Mouse (Mus musculus): ENCODE measurements around the gene Atf5. TPM values are rescaled to one million over a fixed set of nuclear protein-coding genes. Genes with fewer than 3 reads are reported as not detected.

Gene Atf5
- polyA plus RNA-seq, 1 experiment from 2014 or later = 4.0 TPM

DNA sequence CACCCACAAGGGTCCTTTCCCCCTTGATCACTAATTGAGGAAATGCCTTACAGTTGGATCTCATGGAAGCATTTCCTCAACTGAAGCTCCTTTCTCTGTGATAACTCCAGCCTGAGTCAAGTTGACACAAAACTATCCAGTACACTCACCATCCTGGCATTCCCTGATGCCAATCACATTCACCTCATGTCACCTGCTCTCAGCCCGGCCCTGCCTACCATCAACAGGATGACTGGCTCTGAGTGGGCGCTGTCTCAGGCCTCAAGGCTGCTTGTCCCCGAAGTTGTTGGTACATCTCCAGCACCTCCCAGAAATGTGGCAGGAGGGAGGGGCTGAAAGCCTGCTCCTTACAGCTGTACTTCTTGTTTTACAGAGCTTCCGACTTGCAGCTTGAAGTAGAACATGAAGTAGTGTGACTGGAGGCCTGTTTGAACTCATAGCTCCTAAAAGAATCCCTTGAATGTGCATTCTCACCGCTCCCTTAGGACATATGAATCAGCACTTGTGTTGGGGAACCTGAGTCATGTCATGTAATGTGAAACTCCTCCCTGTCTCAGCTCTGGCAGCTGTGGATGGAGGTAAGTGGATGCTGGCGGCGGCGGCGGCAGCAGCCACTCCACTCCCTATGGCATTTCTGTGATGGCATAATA, 39.5 kb downstream of the Atf5 start:
- Histone ChIP-seq H3K9ac (no peak overlapping the region), H3K4me1 (replicated peaks) (no peaks in the 10 kb centered on the region), H3K4me2 (no peak overlapping the region), H3K27me3 (no peaks in the 10 kb centered on the region), H3K36me3 (peaks cover 18% of the 10 kb centered on the region), H3K27ac (replicated peaks) (no peak overlapping the region), H3K4me3 (no peak overlapping the region), H3K9me3 (no peaks in the 10 kb centered on the region)
- 94% methylated on average over 9 of the region's 9 CpGs for WGBS
- ATAC-seq (ENCODE audit: low FRiP score, low read depth) = no peak

DNA sequence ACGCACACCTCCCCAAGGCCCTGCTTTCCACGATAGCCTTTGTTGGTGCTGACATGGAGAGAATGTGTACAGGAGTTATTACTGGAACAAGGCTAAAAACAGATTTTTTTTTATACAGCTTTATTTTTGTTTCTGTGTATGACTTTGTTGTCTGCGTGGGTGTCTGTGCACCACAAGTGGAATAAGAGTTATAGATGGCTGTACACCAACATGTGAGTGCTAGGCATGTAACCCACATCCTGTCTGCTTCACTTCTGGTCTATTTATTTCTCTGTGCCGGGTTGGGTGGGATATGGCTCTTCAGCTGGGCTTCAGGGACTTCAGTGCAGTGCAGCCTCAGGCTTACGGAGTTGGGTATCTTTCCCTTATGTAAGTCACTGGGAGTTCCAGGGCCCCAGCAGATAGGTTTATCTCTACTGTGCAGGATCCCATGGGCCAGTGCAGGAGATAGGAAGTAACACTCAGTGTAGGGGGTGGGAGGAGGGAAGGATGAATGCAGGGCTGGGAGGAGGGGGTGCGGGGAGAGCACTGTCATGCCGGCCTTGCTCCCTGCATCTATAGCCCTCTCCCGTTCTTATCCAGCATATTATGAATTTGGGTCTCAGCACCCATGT, 43.8 kb downstream of the Atf5 start:
- ATAC-seq (ENCODE audit: low FRiP score, low read depth) = no peak
- H3K4me1 ChIP-seq (replicated peaks) = no peaks in the 10 kb centered on the region
- no peak overlapping the region for H3K27ac ChIP-seq (replicated peaks)
- H3K27me3 ChIP-seq = no peaks in the 10 kb centered on the region
- H3K9ac ChIP-seq = no peak overlapping the region
- 89% methylated on average over 8 of the region's 8 CpGs for WGBS
- H3K4me2 ChIP-seq = no peak overlapping the region
- H3K36me3 ChIP-seq = peaks cover 33% of the 10 kb centered on the region
- H3K4me3 ChIP-seq = no peak overlapping the region
- no peaks in the 10 kb centered on the region for H3K9me3 ChIP-seq

DNA sequence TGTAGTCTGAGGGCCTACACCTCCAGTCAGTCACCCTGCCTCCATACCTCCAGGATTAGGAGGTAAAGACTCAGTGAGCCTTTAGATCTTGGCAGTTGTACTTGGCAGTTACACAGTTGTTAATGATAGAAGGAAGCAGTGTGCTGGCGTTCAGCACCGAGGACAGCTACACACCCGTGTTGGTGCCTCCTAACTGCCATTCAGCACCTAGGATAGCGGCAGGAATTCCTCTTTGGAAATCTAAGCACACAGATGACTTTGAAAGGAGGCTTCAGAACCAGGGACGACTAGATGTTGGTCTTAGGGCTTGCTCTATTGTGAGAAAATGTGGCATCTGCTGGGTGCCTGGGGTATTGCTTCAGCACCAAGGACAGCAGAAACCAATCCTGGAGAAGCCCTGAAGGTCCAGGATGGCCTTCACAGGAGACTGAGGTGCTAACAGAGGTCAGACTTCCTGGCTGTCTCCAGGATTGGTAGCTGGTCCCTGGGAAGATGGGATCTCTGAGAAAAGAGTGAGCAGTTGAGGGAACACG, 46.3 kb downstream of the Atf5 start:
- H3K9ac ChIP-seq = no peak overlapping the region
- H3K4me1 ChIP-seq (replicated peaks) = no peaks in the 10 kb centered on the region
- H3K27ac ChIP-seq (replicated peaks) = no peak overlapping the region
- WGBS = 23% methylated on average over 6 of the region's 6 CpGs
- H3K9me3 ChIP-seq = no peaks in the 10 kb centered on the region
- ATAC-seq (ENCODE audit: low FRiP score, low read depth) = no peak
- H3K36me3 ChIP-seq = peaks cover 39% of the 10 kb centered on the region
- no peak overlapping the region for H3K4me3 ChIP-seq
- no peak overlapping the region for H3K4me2 ChIP-seq
- H3K27me3 ChIP-seq = no peaks in the 10 kb centered on the region

DNA sequence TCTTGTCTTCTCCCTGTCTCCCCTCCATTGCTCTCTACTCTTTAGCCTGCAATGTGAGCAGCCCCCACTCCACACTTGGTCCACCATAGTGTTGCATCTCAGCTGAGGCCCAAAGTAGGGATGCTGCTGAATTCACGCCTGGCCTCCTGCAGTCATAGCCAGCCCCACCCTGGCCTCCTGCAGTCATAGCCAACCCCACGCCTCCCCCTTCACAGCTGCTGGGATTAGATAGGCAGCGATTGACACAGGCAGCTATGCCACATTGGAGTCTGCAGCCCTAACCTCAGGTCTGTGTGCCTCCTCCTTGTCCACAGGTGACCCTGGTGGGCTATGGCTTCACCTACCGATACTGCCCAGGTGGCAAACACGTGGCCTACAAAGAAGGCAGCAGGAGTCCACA, 48.3 kb downstream of the Atf5 start:
- 90% methylated on average over 5 of the region's 5 CpGs for WGBS
- H3K4me2 ChIP-seq = no peak overlapping the region
- no peak for ATAC-seq (ENCODE audit: low FRiP score, low read depth)
- no peaks in the 10 kb centered on the region for H3K9me3 ChIP-seq
- no peaks in the 10 kb centered on the region for H3K27me3 ChIP-seq
- H3K27ac ChIP-seq (replicated peaks) = no peak overlapping the region
- peaks cover 36% of the 10 kb centered on the region for H3K36me3 ChIP-seq
- no peak overlapping the region for H3K4me3 ChIP-seq
- H3K4me1 ChIP-seq (replicated peaks) = no peaks in the 10 kb centered on the region
- no peak overlapping the region for H3K9ac ChIP-seq

MicroRNAs within 50 kb of the gene (microRNA counts, 519-probe panel; counts per million panel counts)
- not detected for microRNA mmu-miR-707

Small RNA genes lying within 50 kb of the gene (microRNA-seq; reads per million reads assigned to microRNA genes)
- gene Mir707 = not detected

Other genes starting within 250 kb of the Atf5 start
- gene Napsa, start 244.3 kb downstream of the Atf5 start, polyA plus RNA-seq (2015; fragmentation: Nextera tagmentation; extraction: Ambion mirVana) = 2.1 and 2.2 TPM in 2 replicates
- gene Kcnc3, start 226.0 kb downstream of the Atf5 start, polyA plus RNA-seq (2015; fragmentation: Nextera tagmentation; extraction: Ambion mirVana) = 6.7 and 6.8 TPM in 2 replicates
- gene Myh14, start 145.8 kb downstream of the Atf5 start, polyA plus RNA-seq (2015; fragmentation: Nextera tagmentation; extraction: Ambion mirVana) = 3.3 and 4.4 TPM in 2 replicates
- gene Izumo2, start 107.9 kb downstream of the Atf5 start, polyA plus RNA-seq (2015; fragmentation: Nextera tagmentation; extraction: Ambion mirVana) = not detected in 2 replicates
- 29.1 and 32.4 TPM in 2 replicates for gene Vrk3, start 68.2 kb downstream of the Atf5 start, polyA plus RNA-seq (2015; fragmentation: Nextera tagmentation; extraction: Ambion mirVana)
- 1.2 and 1.3 TPM in 2 replicates for gene Zfp473, start 65.6 kb downstream of the Atf5 start, polyA plus RNA-seq (2015; fragmentation: Nextera tagmentation; extraction: Ambion mirVana)
- 45.8 and 49.5 TPM in 2 replicates for gene Nup62, start 570 bp downstream of the Atf5 start, polyA plus RNA-seq (2015; fragmentation: Nextera tagmentation; extraction: Ambion mirVana)
- 1.0 and 1.3 TPM in 2 replicates for gene Il4i1, start 271 bp downstream of the Atf5 start, polyA plus RNA-seq (2015; fragmentation: Nextera tagmentation; extraction: Ambion mirVana)
- 90.1 and 99.1 TPM in 2 replicates for gene Akt1s1, start 32.3 kb upstream of the Atf5 start, polyA plus RNA-seq (2015; fragmentation: Nextera tagmentation; extraction: Ambion mirVana)
- 109 and 118 TPM in 2 replicates for gene Tbc1d17, start 32.4 kb upstream of the Atf5 start, polyA plus RNA-seq (2015; fragmentation: Nextera tagmentation; extraction: Ambion mirVana)
- gene Pnkp, start 40.5 kb upstream of the Atf5 start, polyA plus RNA-seq (2015; fragmentation: Nextera tagmentation; extraction: Ambion mirVana) = 29.1 and 30.6 TPM in 2 replicates
- 460 and 518 TPM in 2 replicates for gene Ptov1, start 53.1 kb upstream of the Atf5 start, polyA plus RNA-seq (2015; fragmentation: Nextera tagmentation; extraction: Ambion mirVana)
- gene Med25, start 76.1 kb upstream of the Atf5 start, polyA plus RNA-seq (2015; fragmentation: Nextera tagmentation; extraction: Ambion mirVana) = 145 and 164 TPM in 2 replicates
- 20.1 and 20.8 TPM in 2 replicates for gene Fuz, start 79.4 kb upstream of the Atf5 start, polyA plus RNA-seq (2015; fragmentation: Nextera tagmentation; extraction: Ambion mirVana)
- gene Ap2a1, start 112.8 kb upstream of the Atf5 start, polyA plus RNA-seq (2015; fragmentation: Nextera tagmentation; extraction: Ambion mirVana) = 130 and 132 TPM in 2 replicates
- gene Tsks, start 126.5 kb upstream of the Atf5 start, polyA plus RNA-seq (2015; fragmentation: Nextera tagmentation; extraction: Ambion mirVana) = 0.10 and 0.14 TPM in 2 replicates
- gene Cpt1c, start 158.2 kb upstream of the Atf5 start, polyA plus RNA-seq (2015; fragmentation: Nextera tagmentation; extraction: Ambion mirVana) = 56.1 and 58.1 TPM in 2 replicates
- gene Prmt1, start 169.9 kb upstream of the Atf5 start, polyA plus RNA-seq (2015; fragmentation: Nextera tagmentation; extraction: Ambion mirVana) = 584 and 590 TPM in 2 replicates
- gene Irf3, start 181.0 kb upstream of the Atf5 start, polyA plus RNA-seq (2015; fragmentation: Nextera tagmentation; extraction: Ambion mirVana) = 57.4 and 58.1 TPM in 2 replicates
- 12.8 and 13.3 TPM in 2 replicates for gene Bcl2l12, start 182.1 kb upstream of the Atf5 start, polyA plus RNA-seq (2015; fragmentation: Nextera tagmentation; extraction: Ambion mirVana)
- 49.8 and 56.5 TPM in 2 replicates for gene Scaf1, start 199.7 kb upstream of the Atf5 start, polyA plus RNA-seq (2015; fragmentation: Nextera tagmentation; extraction: Ambion mirVana)
- 15.5 and 16.0 TPM in 2 replicates for gene Rras, start 201.3 kb upstream of the Atf5 start, polyA plus RNA-seq (2015; fragmentation: Nextera tagmentation; extraction: Ambion mirVana)
- 14.6 and 15.3 TPM in 2 replicates for gene Prr12, start 236.2 kb upstream of the Atf5 start, polyA plus RNA-seq (2015; fragmentation: Nextera tagmentation; extraction: Ambion mirVana)
- gene Nosip, start 245.8 kb upstream of the Atf5 start, polyA plus RNA-seq (2015; fragmentation: Nextera tagmentation; extraction: Ambion mirVana) = 63.9 and 69.8 TPM in 2 replicates
- gene Prrg2, start 246.0 kb upstream of the Atf5 start, polyA plus RNA-seq (2015; fragmentation: Nextera tagmentation; extraction: Ambion mirVana) = 13.6 and 16.3 TPM in 2 replicates

Data from hindbrain, embryonic 15.5 days (tissue).